In the genomic region with DNA sequence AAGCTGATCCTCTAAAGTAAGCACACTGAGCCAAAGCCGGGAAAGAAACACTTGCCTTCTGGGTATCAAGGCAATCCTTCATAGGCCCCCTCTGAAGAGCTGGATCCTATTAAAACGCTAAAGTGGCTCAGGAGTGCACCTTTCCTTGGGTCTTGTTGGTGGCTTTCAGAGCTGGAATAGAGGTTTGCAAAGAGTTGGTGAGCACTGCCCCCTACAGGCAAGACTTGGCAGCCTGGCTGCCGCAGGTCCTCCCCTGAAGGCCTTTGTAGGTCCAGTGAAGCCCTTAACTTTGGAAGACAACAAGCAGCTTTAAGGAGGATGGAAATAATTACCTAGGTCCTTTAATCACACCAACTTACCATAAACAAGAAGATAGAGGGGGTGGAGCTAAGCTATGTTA, we compare ENCODE assay signal across 8 mouse cellular contexts. TPM values are rescaled to one million over a fixed set of nuclear protein-coding genes. Genes with fewer than 3 reads are reported as not detected.
DNase-seq lines count a peak whose midpoint lies in the region; ATAC-seq and TF ChIP-seq lines count a peak whose summit lies in the region.

No protein-coding gene starts in this region.

- ATAC-seq in heart, embryonic 11.5 days (replicated peaks; ENCODE audit: insufficient number of reproducible peaks, low FRiP score, low TSS enrichment): no peak
- peak; percentile 54; the same call in 1 of the 2 replicates for ATAC-seq in erythroblast, adult 5-6 weeks (replicated peaks; ENCODE audit: low FRiP score, poor library complexity, severe bottlenecking)

- H3K4me3 ChIP-seq in heart, embryonic 11.5 days (ENCODE audit: low read depth, low read length): no peak overlapping the region
- H3K4me3 ChIP-seq in bone marrow, adult 2 months (replicated peaks; ENCODE audit: control insufficient read depth, low read depth, low read length): no peak overlapping the region

- TF ChIP-seq CTCF in bone marrow, adult 2 months (IDR thresholded peaks at IDR 0.05; ENCODE audit: control insufficient read depth, insufficient read depth, low read length): peak; percentile 90

- no peak overlapping the region for H3K9ac ChIP-seq in heart, embryonic 11.5 days (ENCODE audit: low read depth, low read length)

- no peak for TF ChIP-seq POLR2A in bone marrow, adult 2 months (IDR thresholded peaks at IDR 0.05; ENCODE audit: borderline replicate concordance, control insufficient read depth, low read depth, low read length)

- peak; percentile 53 for DNase-seq in heart, adult 8-10 months (ENCODE audit: low spot score)
- DNase-seq in CD4-positive helper T cell, adult 2 months (ENCODE audit: low read depth, low spot score): peak; percentile 74
- DNase-seq in kidney, postnatal 36 days: peak; percentile 61 to 87
- peak; percentile 81 for DNase-seq in lung, postnatal 14 days
- peak; percentile 45 for DNase-seq in spleen, adult 12 weeks (ENCODE audit: low spot score)

- 12% methylated on average over 3 of the region's 3 CpGs for whole genome bisulfite sequencing in heart, embryonic 11.5 days (ENCODE audit: insufficient replicate concordance)
- WGBS in bone marrow, adult 2 months: 6% methylated on average over 3 of the region's 3 CpGs

- H3K4me1 ChIP-seq in heart, embryonic 11.5 days (ENCODE audit: control insufficient read depth, insufficient read depth, low read length): peaks cover 7% of the 10 kb centered on the region
- peaks cover 5% of the 10 kb centered on the region for H3K4me1 ChIP-seq in bone marrow, adult 2 months (ENCODE audit: control insufficient read depth, insufficient read depth, low read length)

- H3K9me3 ChIP-seq in heart, embryonic 11.5 days (replicated peaks; ENCODE audit: control insufficient read depth, low read length): no peaks in the 10 kb centered on the region

- no peaks in the 10 kb centered on the region for H3K36me3 ChIP-seq in heart, embryonic 11.5 days (ENCODE audit: control insufficient read depth, insufficient read depth, low read length)

- peaks cover 4% of the 10 kb centered on the region; the same call in 1 of the 2 replicates for H3K27me3 ChIP-seq in heart, embryonic 11.5 days (ENCODE audit: control insufficient read depth, insufficient read depth, low read length)

- no peak overlapping the region for H3K4me2 ChIP-seq in heart, embryonic 11.5 days

- no peak overlapping the region for H3K27ac ChIP-seq in heart, embryonic 11.5 days (ENCODE audit: low read depth, low read length)
- no peak overlapping the region for H3K27ac ChIP-seq in bone marrow, adult 2 months (ENCODE audit: control insufficient read depth, insufficient read depth, low read depth, low read length, poor library complexity)

RNA-seq across cellular contexts. Expression of a gene that starts 2.4 kb away (rescaled TPM):
- total RNA-seq in heart, adult 8-10 months (2022): 10 to 100 TPM; 12.3 to 18.7 (median 17.3) TPM
- 23.1 and 23.9 TPM in 2 replicates for polyA plus RNA-seq in heart, embryonic 11.5 days (2014; fragmentation: Nextera tagmentation; extraction: Ambion mirVana)
- 15.1 and 23.8 TPM in 2 replicates for polyA plus RNA-seq in bone marrow, adult 2 months (2011; ENCODE audit: insufficient read depth, insufficient read length, low replicate concordance, missing spikeins)
- 10.0 and 10.4 TPM in 2 replicates for total RNA-seq in erythroblast, adult 5-6 weeks (2015; ENCODE audit: low replicate concordance)
- total RNA-seq in erythroblast, adult 5-6 weeks (2017; ENCODE audit: low replicate concordance): 7.1 and 17.3 TPM in 2 replicates

RNA-seq across cellular contexts. Expression of a gene that starts 10.4 kb away (rescaled TPM):
- total RNA-seq in heart, adult 8-10 months (2022): 10 to 100 TPM; 31.4 to 34.7 (median 32.3) TPM
- polyA plus RNA-seq in heart, embryonic 11.5 days (2014; fragmentation: Nextera tagmentation; extraction: Ambion mirVana): 68.2 and 70.7 TPM in 2 replicates
- polyA plus RNA-seq in bone marrow, adult 2 months (2011; ENCODE audit: insufficient read depth, insufficient read length, low replicate concordance, missing spikeins): 28.5 and 40.6 TPM in 2 replicates
- 11.5 and 18.8 TPM in 2 replicates for total RNA-seq in erythroblast, adult 5-6 weeks (2015; ENCODE audit: low replicate concordance)
- 22.2 and 27.9 TPM in 2 replicates for total RNA-seq in erythroblast, adult 5-6 weeks (2017; ENCODE audit: low replicate concordance)

RNA-seq across cellular contexts. Expression of a gene that starts 18.9 kb away (rescaled TPM):
- total RNA-seq in heart, adult 8-10 months (2022): under 1 TPM in 1 of 4 experiments, not detected in 3; 0.11 TPM
- polyA plus RNA-seq in heart, embryonic 11.5 days (2014; fragmentation: Nextera tagmentation; extraction: Ambion mirVana): 24.5 and 25.0 TPM in 2 replicates
- polyA plus RNA-seq in bone marrow, adult 2 months (2011; ENCODE audit: insufficient read depth, insufficient read length, low replicate concordance, missing spikeins): 0.56 and 1.4 TPM in 2 replicates
- not detected in 2 replicates for total RNA-seq in erythroblast, adult 5-6 weeks (2015; ENCODE audit: low replicate concordance)
- total RNA-seq in erythroblast, adult 5-6 weeks (2017; ENCODE audit: low replicate concordance): 0.94 and 2.2 TPM in 2 replicates
